Mouse (Mus musculus) lung, adult 18-20 months (tissue): Measurements from ENCODE around the gene Psap.
A peak's percentile ranks its signal among the peaks of the same experiment; 100 is the strongest.
"Not testable (repeated sequence)": the region's sequence is repeated elsewhere in the genome, so short reads cannot be mapped to it uniquely, and the experiment has no call there.

Experiments
- DNase-seq, 2 experiments: peaks; one replicate each; pipeline ENCODE4 v3.0.0; 2022; ENCODE audit warnings: mixed read lengths in 2 of 2

Gene Psap

GRCm38 (mm10) chr10:60277207-60278005 is at the start of gene Psap:
TSS of gene Psap (plus strand) at chr10:60277627.
- peak; percentile 93 for DNase-seq

- DNase-seq = no peak
These were observed 49.8 kb upstream of the Psap start for GRCm38 (mm10) chr10:60227666-60228065.

- no peak for DNase-seq
These were observed 48.3 kb upstream of the Psap start for GRCm38 (mm10) chr10:60229113-60229512.

- DNase-seq = no peak
These were observed 46.9 kb upstream of the Psap start for GRCm38 (mm10) chr10:60230321-60231088.

GRCm38 (mm10) chr10:60234006-60234405 is 43.4 kb upstream of the Psap start:
- no peak for DNase-seq

- DNase-seq = not testable (repeated sequence)
These were observed 41.6 kb upstream of the Psap start for GRCm38 (mm10) chr10:60235876-60236275.

GRCm38 (mm10) chr10:60237475-60238154 is 39.8 kb upstream of the Psap start:
- peak; percentile 35 to 53 for DNase-seq

- no peak for DNase-seq
These were observed 37.0 kb upstream of the Psap start for GRCm38 (mm10) chr10:60240416-60240815.

GRCm38 (mm10) chr10:60243941-60244340 is 33.5 kb upstream of the Psap start:
- DNase-seq = no peak

- DNase-seq = peak; percentile 84 to 88
These were observed 32.4 kb upstream of the Psap start for GRCm38 (mm10) chr10:60245041-60245440.

GRCm38 (mm10) chr10:60245635-60246034 is 31.8 kb upstream of the Psap start:
- no peak for DNase-seq

- DNase-seq = peak; percentile 41 to 53
These were observed 30.9 kb upstream of the Psap start for GRCm38 (mm10) chr10:60246519-60246918.

GRCm38 (mm10) chr10:60248345-60248744 is 29.1 kb upstream of the Psap start:
- not testable (repeated sequence) for DNase-seq

GRCm38 (mm10) chr10:60250426-60250965 is 26.9 kb upstream of the Psap start:
- DNase-seq = no peak

- DNase-seq = no peak
These were observed 25.2 kb upstream of the Psap start for GRCm38 (mm10) chr10:60252187-60252586.

GRCm38 (mm10) chr10:60252606-60253005 is 24.8 kb upstream of the Psap start:
- DNase-seq = peak; percentile 59

GRCm38 (mm10) chr10:60256088-60256487 is 21.3 kb upstream of the Psap start:
- DNase-seq = no peak

GRCm38 (mm10) chr10:60257261-60257825 is 20.1 kb upstream of the Psap start:
- DNase-seq = no peak

- peak; percentile 47 to 57 for DNase-seq
These were observed 16.7 kb upstream of the Psap start for GRCm38 (mm10) chr10:60260557-60261294.

- DNase-seq = no peak
These were observed 15.9 kb upstream of the Psap start for GRCm38 (mm10) chr10:60261530-60261929.

- peak; percentile 91 to 93 for DNase-seq
These were observed 15.0 kb upstream of the Psap start for GRCm38 (mm10) chr10:60262386-60262785.

- DNase-seq = no peak
These were observed 14.1 kb upstream of the Psap start for GRCm38 (mm10) chr10:60263351-60263750.
